Mouse (Mus musculus) megakaryocyte, adult 5-6 weeks (primary cell): ENCODE data around the gene Oat. TPM values are rescaled to one million over a fixed set of nuclear protein-coding genes. Genes with fewer than 3 reads are reported as not detected.

Experiments
- ATAC-seq: 2 replicates; pipeline ENCODE4 v1.8.0; 2016; ENCODE audit warnings: mild to moderate bottlenecking, inconsistent platforms; ENCODE audit not compliant: poor library complexity, severe bottlenecking
- total RNA-seq, 2 experiments: library from RNA; stranded (forward) in 1 of 2; stranded (reverse) in 1 of 2; fragments of 153-499, 151-499 nt in 1 of 2; fragments of 221-1000, 200-1000 nt in 1 of 2; gene quantifications; 2 replicates each; pipeline versions ENCODE4 v1.2.3 to v1.2.4; 2015 to 2017

Gene Oat
- total RNA-seq, 2 experiments from 2014 or later, result 62.0 to 66.0 TPM

GRCm38 (mm10) chr7:132594325-132594724 is 18.1 kb upstream of the Oat start:
- ATAC-seq, result no peak

GRCm38 (mm10) chr7:132593762-132594161 is 17.6 kb upstream of the Oat start:
- ATAC-seq, result no peak

- no peak for ATAC-seq
These were observed 13.4 kb upstream of the Oat start for GRCm38 (mm10) chr7:132589610-132590009.

- ATAC-seq, result no peak
These were observed 11.0 kb upstream of the Oat start for GRCm38 (mm10) chr7:132587167-132587566.

- ATAC-seq, result no peak
These were observed 9.7 kb upstream of the Oat start for GRCm38 (mm10) chr7:132585695-132586491.

- ATAC-seq, result no peak
These were observed 5.2 kb upstream of the Oat start for GRCm38 (mm10) chr7:132581441-132581840.

- ATAC-seq, result no peak
These were observed 4.3 kb upstream of the Oat start for GRCm38 (mm10) chr7:132580511-132580910.

- no peak for ATAC-seq
These were observed 693 bp upstream of the Oat start for GRCm38 (mm10) chr7:132576891-132577290.

GRCm38 (mm10) chr7:132575623-132576022 is 575 bp downstream of the Oat start:
- ATAC-seq, result peak; percentile 80

GRCm38 (mm10) chr7:132574646-132575045 is 1.6 kb downstream of the Oat start:
- no peak for ATAC-seq

GRCm38 (mm10) chr7:132573205-132573604 is 3.0 kb downstream of the Oat start:
- ATAC-seq, result no peak

- no peak for ATAC-seq
These were observed 3.5 kb downstream of the Oat start for GRCm38 (mm10) chr7:132572738-132573137.

- no peak for ATAC-seq
These were observed 4.7 kb downstream of the Oat start for GRCm38 (mm10) chr7:132571481-132571880.

- no peak for ATAC-seq
These were observed 6.1 kb downstream of the Oat start for GRCm38 (mm10) chr7:132570071-132570470.

- ATAC-seq, result peak; percentile 95
These were observed 7.4 kb downstream of the Oat start for GRCm38 (mm10) chr7:132568817-132569216.

- no peak for ATAC-seq
These were observed 10.4 kb downstream of the Oat start for GRCm38 (mm10) chr7:132565831-132566230.

GRCm38 (mm10) chr7:132559138-132559766 is 16.9 kb downstream of the Oat start:
- ATAC-seq, result no peak

- ATAC-seq, result no peak
These were observed 18.0 kb downstream of the Oat start for GRCm38 (mm10) chr7:132558141-132558736.

- ATAC-seq, result no peak
These were observed 19.6 kb downstream of the Oat start for GRCm38 (mm10) chr7:132556575-132556974.

- no peak for ATAC-seq
These were observed 20.3 kb downstream of the Oat start for GRCm38 (mm10) chr7:132555911-132556310.

- no peak for ATAC-seq
These were observed 22.1 kb downstream of the Oat start for GRCm38 (mm10) chr7:132554091-132554490.
